Mouse (Mus musculus) kidney, embryonic 14.5 days (tissue): ENCODE data around the gene Ttll10. TPM values are rescaled to one million over a fixed set of nuclear protein-coding genes. Genes with fewer than 3 reads are reported as not detected.

Source experiments
- ATAC-seq: fragments of 200-750 bp; cut with Nextera tagmentation; 2 replicates; pipeline ENCODE4 v1.8.0; 2017; ENCODE audit warnings: moderate number of reproducible peaks, mild to moderate bottlenecking, moderate TSS enrichment, moderate library complexity; ENCODE audit not compliant: low FRiP score, low TSS enrichment
- H3K27ac ChIP-seq: fragments of 300-500 bp; sonication (generic); 2 replicates; pipeline ENCODE4 v1.5.1; 2014; ENCODE audit warnings: low read depth, mild to moderate bottlenecking, low read length, moderate library complexity, mixed read lengths
- H3K27me3 ChIP-seq: fragments of 300-500 bp; sonication (generic); 2 replicates; pipeline ENCODE4 v1.6.1; 2014; ENCODE audit warnings: mild to moderate bottlenecking, low read length; ENCODE audit not compliant: control insufficient read depth, insufficient read depth
- H3K36me3 ChIP-seq: fragments of 300-500 bp; sonication (generic); 2 replicates; pipeline ENCODE4 v1.6.1; 2014; ENCODE audit warnings: low read length, mixed read lengths; ENCODE audit not compliant: control insufficient read depth, insufficient read depth
- H3K4me1 ChIP-seq: fragments of 300-500 bp; sonication (generic); 2 replicates; pipeline ENCODE4 v1.6.1; 2014; ENCODE audit warnings: low read length, mixed read lengths; ENCODE audit not compliant: control insufficient read depth, insufficient read depth
- H3K4me2 ChIP-seq: fragments of 300-500 bp; sonication (generic); replicated peaks from 2 replicates; pipeline ENCODE4 v1.6.1; 2014; ENCODE audit warnings: low read depth, mild to moderate bottlenecking, low read length
- H3K4me3 ChIP-seq: fragments of 300-500 bp; sonication (generic); 2 replicates; pipeline ENCODE4 v1.5.1; 2014; ENCODE audit warnings: mild to moderate bottlenecking, low read length
- H3K9ac ChIP-seq: fragments of 300-500 bp; sonication (generic); 2 replicates; pipeline ENCODE4 v1.6.1; 2014; ENCODE audit warnings: low read depth, mild to moderate bottlenecking, low read length, moderate library complexity
- H3K9me3 ChIP-seq: fragments of 300-500 bp; sonication (generic); 2 replicates; pipeline ENCODE4 v1.6.1; 2016; ENCODE audit warnings: low read length; ENCODE audit not compliant: control insufficient read depth
- WGBS: fragments of 180-500 bp; shearing (Covaris S2); extraction: QIAGEN DNeasy Blood & Tissue Kit; methylation state at CpG from one replicate; pipeline ENCODE4 v1.1.7; 2014; 5-methylcytosine and 5-hydroxymethylcytosine counted together
- polyA plus RNA-seq: library from polyadenylated mRNA; unstranded; fragments of >200 nt; fragmentation: Nextera tagmentation; extraction: Ambion mirVana; gene quantifications from 2 replicates; pipeline ENCODE4 v1.2.1, GENCODE M21; 2014

The Ttll10 gene
- polyA plus RNA-seq, 1 experiment from 2014 or later = 6.0 TPM

- peak; percentile 38; the same call in 1 of the 2 replicates for ATAC-seq
- H3K36me3 ChIP-seq = peaks cover 9% of the 10 kb centered on the region; the same call in 1 of the 2 replicates
- H3K9me3 ChIP-seq = no peaks in the 10 kb centered on the region
- H3K27me3 ChIP-seq = no peaks in the 10 kb centered on the region
- 61% methylated on average over 4 of the region's 4 CpGs for WGBS
- no peak within 1 kb of the TSS for H3K27ac ChIP-seq
- no peak within 1 kb of the TSS for H3K4me3 ChIP-seq
- H3K9ac ChIP-seq = no peak within 1 kb of the TSS
- no peak within 1 kb of the TSS for H3K4me2 ChIP-seq
- H3K4me1 ChIP-seq = peaks cover 7% of the 10 kb centered on the region
These were observed 33.2 kb downstream of the Ttll10 start, which contains the start of gene Tnfrsf18 for GRCm38 (mm10) chr4:156026013-156026412. Tnfrsf18 (plus strand) TSS chr4:156026164.

- H3K4me3 ChIP-seq = no peak overlapping the region
- H3K9me3 ChIP-seq = no peaks in the 10 kb centered on the region
- no peaks in the 10 kb centered on the region for H3K4me1 ChIP-seq
- no peak overlapping the region for H3K9ac ChIP-seq
- 95% methylated on average over 7 of the region's 7 CpGs for WGBS
- ATAC-seq = no peak
- no peak overlapping the region for H3K4me2 ChIP-seq
- no peak overlapping the region for H3K27ac ChIP-seq
- H3K27me3 ChIP-seq = no peaks in the 10 kb centered on the region
- H3K36me3 ChIP-seq = peaks cover 9% of the 10 kb centered on the region; the same call in 1 of the 2 replicates
These were observed 35.0 kb downstream of the Ttll10 start for GRCm38 (mm10) chr4:156024184-156024583.

GRCm38 (mm10) chr4:156023520-156023919, 35.7 kb downstream of the Ttll10 start:
- WGBS = 83% methylated on average over 9 of the region's 9 CpGs
- H3K9ac ChIP-seq = no peak overlapping the region
- H3K4me1 ChIP-seq = no peaks in the 10 kb centered on the region
- ATAC-seq = no peak
- H3K9me3 ChIP-seq = no peaks in the 10 kb centered on the region
- H3K36me3 ChIP-seq = peaks cover 9% of the 10 kb centered on the region; the same call in 1 of the 2 replicates
- no peaks in the 10 kb centered on the region for H3K27me3 ChIP-seq
- no peak overlapping the region for H3K4me2 ChIP-seq
- no peak overlapping the region for H3K4me3 ChIP-seq
- no peak overlapping the region for H3K27ac ChIP-seq

GRCm38 (mm10) chr4:156021942-156022419, 37.2 kb downstream of the Ttll10 start:
- no peaks in the 10 kb centered on the region for H3K36me3 ChIP-seq
- no peaks in the 10 kb centered on the region for H3K27me3 ChIP-seq
- H3K27ac ChIP-seq = no peak overlapping the region
- no peak overlapping the region for H3K9ac ChIP-seq
- WGBS = 82% methylated on average over 9 of the region's 9 CpGs
- no peaks in the 10 kb centered on the region for H3K9me3 ChIP-seq
- no peak for ATAC-seq
- no peak overlapping the region for H3K4me2 ChIP-seq
- H3K4me3 ChIP-seq = no peak overlapping the region
- H3K4me1 ChIP-seq = no peaks in the 10 kb centered on the region

- Histone ChIP-seq H3K27ac (no peak overlapping the region), H3K27me3 (no peaks in the 10 kb centered on the region), H3K4me2 (no peak overlapping the region), H3K4me1 (no peaks in the 10 kb centered on the region), H3K9me3 (no peaks in the 10 kb centered on the region), H3K36me3 (no peaks in the 10 kb centered on the region), H3K9ac (no peak overlapping the region), H3K4me3 (no peak overlapping the region)
- ATAC-seq = no peak
- WGBS = 72% methylated on average over 3 of the region's 3 CpGs
These were observed 37.8 kb downstream of the Ttll10 start for GRCm38 (mm10) chr4:156021381-156021780.

- H3K4me1 ChIP-seq = no peaks in the 10 kb centered on the region
- no peak for ATAC-seq
- H3K27ac ChIP-seq = no peak overlapping the region
- H3K27me3 ChIP-seq = no peaks in the 10 kb centered on the region
- 86% methylated on average over 12 of the region's 12 CpGs for WGBS
- H3K4me3 ChIP-seq = no peak overlapping the region
- H3K4me2 ChIP-seq = no peak overlapping the region
- H3K36me3 ChIP-seq = peaks cover 6% of the 10 kb centered on the region; the same call in 1 of the 2 replicates
- H3K9me3 ChIP-seq = no peaks in the 10 kb centered on the region
- H3K9ac ChIP-seq = no peak overlapping the region
These were observed 39.4 kb downstream of the Ttll10 start for GRCm38 (mm10) chr4:156019771-156020170.

GRCm38 (mm10) chr4:156014436-156014835, 44.8 kb downstream of the Ttll10 start:
- H3K36me3 ChIP-seq = peaks cover 34% of the 10 kb centered on the region
- H3K9me3 ChIP-seq = no peaks in the 10 kb centered on the region
- no peak overlapping the region for H3K9ac ChIP-seq
- WGBS = 83% methylated on average over 2 of the region's 2 CpGs
- H3K27me3 ChIP-seq = no peaks in the 10 kb centered on the region
- H3K27ac ChIP-seq = no peak overlapping the region
- no peak overlapping the region for H3K4me3 ChIP-seq
- no peaks in the 10 kb centered on the region for H3K4me1 ChIP-seq
- no peak overlapping the region for H3K4me2 ChIP-seq
- 0 out of 2 replicates have a peak, but pooled peaks have one; percentile 6 for ATAC-seq

- H3K4me2 ChIP-seq = no peak within 1 kb of the TSS
- no peaks in the 10 kb centered on the region for H3K4me1 ChIP-seq
- no peaks in the 10 kb centered on the region for H3K27me3 ChIP-seq
- H3K4me3 ChIP-seq = no peak within 1 kb of the TSS
- WGBS = 88% methylated on average over 8 of the region's 8 CpGs
- peaks cover 42% of the 10 kb centered on the region for H3K36me3 ChIP-seq
- H3K9ac ChIP-seq = no peak within 1 kb of the TSS
- ATAC-seq = no peak
- no peaks in the 10 kb centered on the region for H3K9me3 ChIP-seq
- no peak within 1 kb of the TSS for H3K27ac ChIP-seq
These were observed 45.6 kb downstream of the Ttll10 start, which contains the start of gene Tnfrsf4 for GRCm38 (mm10) chr4:156013637-156014036. Tnfrsf4 (plus strand) TSS chr4:156013843.

- no peaks in the 10 kb centered on the region for H3K9me3 ChIP-seq
- WGBS = 96% methylated on average over 4 of the region's 4 CpGs
- no peaks in the 10 kb centered on the region for H3K27me3 ChIP-seq
- no peaks in the 10 kb centered on the region for H3K4me1 ChIP-seq
- no peak overlapping the region for H3K9ac ChIP-seq
- H3K27ac ChIP-seq = no peak overlapping the region
- no peak for ATAC-seq
- peaks cover 81% of the 10 kb centered on the region for H3K36me3 ChIP-seq
- H3K4me2 ChIP-seq = no peak overlapping the region
- no peak overlapping the region for H3K4me3 ChIP-seq
These were observed 50.8 kb downstream of the Ttll10 start for GRCm38 (mm10) chr4:156008369-156008768.
